Mouse (Mus musculus): ENCODE results near the gene Gm9736. TPM values are rescaled to one million over a fixed set of nuclear protein-coding genes. Genes with fewer than 3 reads are reported as not detected.
"Not testable (repeated sequence)": the region's sequence is repeated elsewhere in the genome, so short reads cannot be mapped to it uniquely, and the experiment has no call there.

Gm9736 gene
- polyA plus RNA-seq, 1 experiment from 2014 or later, result not detected

DNA sequence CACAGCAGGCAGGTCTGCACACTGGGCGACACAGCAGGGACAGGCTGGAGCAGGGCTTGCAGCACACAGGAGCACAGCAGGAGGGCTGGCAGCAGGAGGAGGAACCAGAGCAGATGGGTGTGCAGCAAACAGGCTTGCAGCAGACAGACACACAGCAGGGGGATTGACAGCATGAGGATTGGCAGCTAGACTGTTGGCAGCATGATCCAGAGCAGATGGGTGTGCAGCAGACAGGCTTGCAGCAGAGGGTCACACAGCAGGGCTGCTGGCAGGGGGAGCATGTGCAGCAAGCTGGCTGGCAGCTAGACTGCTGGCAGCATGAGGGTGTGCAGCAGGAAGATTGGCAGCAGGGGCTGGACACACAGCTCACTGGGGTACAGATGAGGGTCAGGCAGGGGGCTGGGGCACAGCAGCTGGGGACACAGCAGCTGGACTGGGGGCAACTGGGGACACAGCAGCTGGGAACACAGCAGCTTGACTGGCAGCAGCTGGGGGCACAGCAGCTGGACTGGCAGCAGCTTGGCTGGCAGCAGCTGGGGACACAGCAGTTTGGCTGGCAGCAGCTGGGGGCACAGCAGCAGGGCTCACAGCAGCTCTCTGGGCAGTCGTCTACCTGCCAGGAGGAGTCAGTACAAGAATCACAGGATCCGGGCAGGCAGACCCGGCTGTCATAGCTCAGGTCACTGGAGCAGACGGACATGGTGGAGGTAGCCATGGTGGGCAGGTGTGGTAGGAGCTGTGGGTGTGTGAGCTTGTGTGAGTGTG is 9.0 kb downstream of the Gm9736 start, which contains the start of gene Gm18596:
Gm18596 (minus strand) TSS at position 715 of the 765 bp plus-strand sequence.
- H3K4me1 ChIP-seq (ENCODE audit: control insufficient read depth, insufficient read depth, low read length); H3K9ac ChIP-seq (ENCODE audit: low read depth, low read length); H3K36me3 ChIP-seq (ENCODE audit: control insufficient read depth, insufficient read depth, low read length); ATAC-seq (replicated peaks; ENCODE audit: insufficient number of reproducible peaks, low FRiP score, low TSS enrichment); H3K27me3 ChIP-seq (ENCODE audit: control insufficient read depth, insufficient read depth, low read length); H3K27ac ChIP-seq (ENCODE audit: low read depth, low read length); H3K9me3 ChIP-seq (replicated peaks; ENCODE audit: control insufficient read depth, low read length); H3K4me3 ChIP-seq (ENCODE audit: low read depth, low read length); H3K4me2 ChIP-seq: not testable (repeated sequence)
- 50% methylated on average over 4 of the region's 5 CpGs for WGBS (ENCODE audit: insufficient replicate concordance)

GRCm38 (mm10) chr10:77738929-77739328 is 12.2 kb downstream of the Gm9736 start:
- Histone ChIP-seq H3K27ac (ENCODE audit: low read depth, low read length) (no peak overlapping the region), H3K9ac (ENCODE audit: low read depth, low read length) (no peak overlapping the region), H3K27me3 (ENCODE audit: control insufficient read depth, insufficient read depth, low read length) (no peaks in the 10 kb centered on the region), H3K4me2 (no peak overlapping the region), H3K4me1 (ENCODE audit: control insufficient read depth, insufficient read depth, low read length) (no peaks in the 10 kb centered on the region), H3K9me3 (replicated peaks; ENCODE audit: control insufficient read depth, low read length) (peaks cover 3% of the 10 kb centered on the region; the same call in 1 of the 2 replicates), H3K36me3 (ENCODE audit: control insufficient read depth, insufficient read depth, low read length) (no peaks in the 10 kb centered on the region), H3K4me3 (ENCODE audit: low read depth, low read length) (no peak overlapping the region)
- no peak for ATAC-seq (replicated peaks; ENCODE audit: insufficient number of reproducible peaks, low FRiP score, low TSS enrichment)
- WGBS (ENCODE audit: insufficient replicate concordance), result 78% methylated on average over 4 of the region's 4 CpGs

DNA sequence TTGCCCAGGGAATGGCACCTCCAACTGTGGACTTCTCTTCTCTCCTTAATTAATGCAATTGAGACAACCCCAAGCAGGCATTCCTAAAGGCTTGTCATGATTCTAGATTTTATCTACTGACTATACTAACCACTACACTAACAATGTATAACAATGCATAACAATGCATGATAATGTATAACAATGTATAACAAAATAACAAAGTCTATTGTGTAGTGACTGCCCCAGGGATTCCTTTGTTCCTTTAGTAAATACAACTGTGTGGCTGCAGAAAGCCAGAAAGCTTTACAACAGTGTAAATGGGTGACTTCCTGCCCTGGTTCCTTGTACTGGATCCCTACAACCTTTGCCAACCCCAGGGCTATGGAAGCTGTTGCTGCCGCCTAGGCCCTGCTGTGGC is 15.2 kb downstream of the Gm9736 start:
- no peak overlapping the region for H3K27ac ChIP-seq (ENCODE audit: low read depth, low read length)
- H3K36me3 ChIP-seq (ENCODE audit: control insufficient read depth, insufficient read depth, low read length), result no peaks in the 10 kb centered on the region
- H3K9me3 ChIP-seq (replicated peaks; ENCODE audit: control insufficient read depth, low read length), result peaks cover 3% of the 10 kb centered on the region; the same call in 1 of the 2 replicates
- no peak overlapping the region for H3K9ac ChIP-seq (ENCODE audit: low read depth, low read length)
- H3K4me3 ChIP-seq (ENCODE audit: low read depth, low read length), result no peak overlapping the region
- H3K27me3 ChIP-seq (ENCODE audit: control insufficient read depth, insufficient read depth, low read length), result no peaks in the 10 kb centered on the region
- ATAC-seq (replicated peaks; ENCODE audit: insufficient number of reproducible peaks, low FRiP score, low TSS enrichment), result no peak
- H3K4me1 ChIP-seq (ENCODE audit: control insufficient read depth, insufficient read depth, low read length), result no peaks in the 10 kb centered on the region
- H3K4me2 ChIP-seq, result no peak overlapping the region
- 94% methylated on average over 1 of the region's 1 CpGs for WGBS (ENCODE audit: insufficient replicate concordance)

DNA sequence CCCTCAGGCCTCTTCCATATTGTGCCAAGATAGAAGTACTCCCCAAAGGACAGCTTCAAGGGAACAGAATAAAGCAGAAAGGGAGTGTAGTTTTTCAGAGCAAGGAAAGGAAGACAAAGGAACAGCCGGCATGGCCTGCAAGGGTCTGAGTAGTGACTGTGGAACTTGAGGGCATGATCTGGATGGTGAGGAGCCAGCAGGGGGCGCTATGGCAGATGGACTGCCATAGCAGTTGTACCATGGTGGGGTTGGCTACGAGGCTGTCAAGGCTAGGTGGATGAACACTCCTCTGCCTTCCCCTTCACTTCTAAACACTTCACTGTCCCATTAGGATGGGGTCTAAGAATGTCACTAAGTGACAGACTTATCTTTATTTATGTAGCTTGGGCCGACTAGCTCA is 21.9 kb downstream of the Gm9736 start:
- H3K4me3 ChIP-seq (ENCODE audit: low read depth, low read length), result no peak overlapping the region
- ATAC-seq (replicated peaks; ENCODE audit: insufficient number of reproducible peaks, low FRiP score, low TSS enrichment), result no peak
- 42% methylated on average over 4 of the region's 4 CpGs for WGBS (ENCODE audit: insufficient replicate concordance)
- no peaks in the 10 kb centered on the region for H3K4me1 ChIP-seq (ENCODE audit: control insufficient read depth, insufficient read depth, low read length)
- no peak overlapping the region for H3K9ac ChIP-seq (ENCODE audit: low read depth, low read length)
- H3K4me2 ChIP-seq, result no peak overlapping the region
- H3K27me3 ChIP-seq (ENCODE audit: control insufficient read depth, insufficient read depth, low read length), result no peaks in the 10 kb centered on the region
- no peaks in the 10 kb centered on the region for H3K9me3 ChIP-seq (replicated peaks; ENCODE audit: control insufficient read depth, low read length)
- H3K27ac ChIP-seq (ENCODE audit: low read depth, low read length), result no peak overlapping the region
- no peaks in the 10 kb centered on the region for H3K36me3 ChIP-seq (ENCODE audit: control insufficient read depth, insufficient read depth, low read length)

DNA sequence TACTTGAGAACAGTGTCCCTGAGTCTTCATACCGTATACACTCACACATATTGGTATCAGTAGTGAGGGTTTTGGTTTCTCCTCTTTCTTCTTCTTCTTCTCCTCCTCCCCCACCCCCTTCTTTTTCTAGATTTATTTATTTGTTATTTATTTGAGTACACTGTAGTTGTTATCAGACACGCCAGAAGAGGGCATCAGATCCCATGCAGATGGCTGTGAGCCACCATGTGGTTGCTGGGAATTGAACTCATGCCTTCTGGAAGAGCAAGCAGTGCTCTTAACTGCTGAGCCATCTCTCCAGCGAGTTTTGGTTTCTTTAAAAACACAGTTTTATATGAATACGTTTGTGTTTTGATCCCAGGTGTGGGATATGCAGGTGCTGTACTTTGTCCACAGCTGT is 22.9 kb downstream of the Gm9736 start:
- Histone ChIP-seq H3K9me3 (replicated peaks; ENCODE audit: control insufficient read depth, low read length) (no peaks in the 10 kb centered on the region), H3K4me3 (ENCODE audit: low read depth, low read length) (no peak overlapping the region), H3K4me2 (no peak overlapping the region), H3K27ac (ENCODE audit: low read depth, low read length) (no peak overlapping the region), H3K4me1 (ENCODE audit: control insufficient read depth, insufficient read depth, low read length) (no peaks in the 10 kb centered on the region), H3K36me3 (ENCODE audit: control insufficient read depth, insufficient read depth, low read length) (no peaks in the 10 kb centered on the region), H3K27me3 (ENCODE audit: control insufficient read depth, insufficient read depth, low read length) (no peaks in the 10 kb centered on the region), H3K9ac (ENCODE audit: low read depth, low read length) (no peak overlapping the region)
- no peak for ATAC-seq (replicated peaks; ENCODE audit: insufficient number of reproducible peaks, low FRiP score, low TSS enrichment)
- 59% methylated on average over 4 of the region's 4 CpGs for WGBS (ENCODE audit: insufficient replicate concordance)

GRCm38 (mm10) chr10:77726186-77726585 is 25.0 kb downstream of the Gm9736 start, which contains the start of gene Gm10100:
TSS of gene Gm10100 (plus strand) at chr10:77726486.
- H3K4me3 ChIP-seq (ENCODE audit: low read depth, low read length), result no peak within 1 kb of the TSS

GRCm38 (mm10) chr10:77724855-77725254 is 26.3 kb downstream of the Gm9736 start:
- Histone ChIP-seq H3K4me3 (ENCODE audit: low read depth, low read length) (no peak overlapping the region), H3K9me3 (replicated peaks; ENCODE audit: control insufficient read depth, low read length) (0 out of 2 replicates have a peak, but pooled peaks cover 2% of the 10 kb centered on the region), H3K4me2 (no peak overlapping the region), H3K9ac (ENCODE audit: low read depth, low read length) (no peak overlapping the region), H3K4me1 (ENCODE audit: control insufficient read depth, insufficient read depth, low read length) (no peaks in the 10 kb centered on the region), H3K36me3 (ENCODE audit: control insufficient read depth, insufficient read depth, low read length) (no peaks in the 10 kb centered on the region), H3K27ac (ENCODE audit: low read depth, low read length) (no peak overlapping the region), H3K27me3 (ENCODE audit: control insufficient read depth, insufficient read depth, low read length) (no peaks in the 10 kb centered on the region)
- WGBS (ENCODE audit: insufficient replicate concordance), result 63% methylated on average over 8 of the region's 8 CpGs
- ATAC-seq (replicated peaks; ENCODE audit: insufficient number of reproducible peaks, low FRiP score, low TSS enrichment), result no peak

More at GRCm38 (mm10) chr10:77726186-77726585, 25.0 kb downstream of the Gm9736 start, which contains the start of gene Gm10100:
- H3K9ac ChIP-seq (ENCODE audit: low read depth, low read length), result no peak within 1 kb of the TSS
- H3K9me3 ChIP-seq (replicated peaks; ENCODE audit: control insufficient read depth, low read length), result no peaks in the 10 kb centered on the region
- no peak for ATAC-seq (replicated peaks; ENCODE audit: insufficient number of reproducible peaks, low FRiP score, low TSS enrichment)
- 38% methylated on average over 3 of the region's 3 CpGs for WGBS (ENCODE audit: insufficient replicate concordance)
- H3K27ac ChIP-seq (ENCODE audit: low read depth, low read length), result no peak within 1 kb of the TSS
- H3K27me3 ChIP-seq (ENCODE audit: control insufficient read depth, insufficient read depth, low read length), result no peaks in the 10 kb centered on the region
- H3K4me2 ChIP-seq, result no peak within 1 kb of the TSS
- H3K4me1 ChIP-seq (ENCODE audit: control insufficient read depth, insufficient read depth, low read length), result no peaks in the 10 kb centered on the region
- no peaks in the 10 kb centered on the region for H3K36me3 ChIP-seq (ENCODE audit: control insufficient read depth, insufficient read depth, low read length)

GRCm38 (mm10) chr10:77720299-77720698 is 30.9 kb downstream of the Gm9736 start, which contains the start of gene Krtap12-1:
TSS of gene Krtap12-1 (plus strand) at chr10:77720599.
- H3K4me1 ChIP-seq (ENCODE audit: control insufficient read depth, insufficient read depth, low read length); ATAC-seq (replicated peaks; ENCODE audit: insufficient number of reproducible peaks, low FRiP score, low TSS enrichment); H3K9ac ChIP-seq (ENCODE audit: low read depth, low read length); H3K27ac ChIP-seq (ENCODE audit: low read depth, low read length); H3K9me3 ChIP-seq (replicated peaks; ENCODE audit: control insufficient read depth, low read length); H3K4me2 ChIP-seq; H3K36me3 ChIP-seq (ENCODE audit: control insufficient read depth, insufficient read depth, low read length); H3K4me3 ChIP-seq (ENCODE audit: low read depth, low read length); H3K27me3 ChIP-seq (ENCODE audit: control insufficient read depth, insufficient read depth, low read length): not testable (repeated sequence)
- 69% methylated on average over 1 of the region's 1 CpGs for WGBS (ENCODE audit: insufficient replicate concordance)

- WGBS (ENCODE audit: insufficient replicate concordance), result 86% methylated on average over 1 of the region's 1 CpGs
- no peak for ATAC-seq (replicated peaks; ENCODE audit: insufficient number of reproducible peaks, low FRiP score, low TSS enrichment)
- H3K4me2 ChIP-seq, result no peak within 1 kb of the TSS
- H3K9ac ChIP-seq (ENCODE audit: low read depth, low read length), result no peak within 1 kb of the TSS
- H3K9me3 ChIP-seq (replicated peaks; ENCODE audit: control insufficient read depth, low read length), result 0 out of 2 replicates have a peak, but pooled peaks cover 2% of the 10 kb centered on the region
- H3K27ac ChIP-seq (ENCODE audit: low read depth, low read length), result no peak within 1 kb of the TSS
- H3K4me1 ChIP-seq (ENCODE audit: control insufficient read depth, insufficient read depth, low read length), result no peaks in the 10 kb centered on the region
- no peaks in the 10 kb centered on the region for H3K36me3 ChIP-seq (ENCODE audit: control insufficient read depth, insufficient read depth, low read length)
- H3K4me3 ChIP-seq (ENCODE audit: low read depth, low read length), result no peak within 1 kb of the TSS
- H3K27me3 ChIP-seq (ENCODE audit: control insufficient read depth, insufficient read depth, low read length), result no peaks in the 10 kb centered on the region
These were observed 35.6 kb downstream of the Gm9736 start, which contains the start of gene Gm10142 for GRCm38 (mm10) chr10:77715507-77715906. TSS of gene Gm10142 (plus strand) at chr10:77715807.

All from heart, embryonic 11.5 days (tissue).